Mouse (Mus musculus) spleen, adult 18-20 months (tissue): ENCODE data around the gene Gjd3.
"Not testable (repeated sequence)": the region's sequence is repeated elsewhere in the genome, so short reads cannot be mapped to it uniquely, and the experiment has no call there.

Experiments
- DNase-seq, 2 experiments: peaks; one replicate each; pipeline ENCODE4 v3.0.0; 2022; ENCODE audit warnings: mixed read lengths in 2 of 2

Gene Gjd3

GRCm38 (mm10) chr11:98982773-98983133 lies at the start of gene Gjd3:
Gene Gjd3 (minus strand): TSS chr11:98983016.
- no peak for DNase-seq

DNA sequence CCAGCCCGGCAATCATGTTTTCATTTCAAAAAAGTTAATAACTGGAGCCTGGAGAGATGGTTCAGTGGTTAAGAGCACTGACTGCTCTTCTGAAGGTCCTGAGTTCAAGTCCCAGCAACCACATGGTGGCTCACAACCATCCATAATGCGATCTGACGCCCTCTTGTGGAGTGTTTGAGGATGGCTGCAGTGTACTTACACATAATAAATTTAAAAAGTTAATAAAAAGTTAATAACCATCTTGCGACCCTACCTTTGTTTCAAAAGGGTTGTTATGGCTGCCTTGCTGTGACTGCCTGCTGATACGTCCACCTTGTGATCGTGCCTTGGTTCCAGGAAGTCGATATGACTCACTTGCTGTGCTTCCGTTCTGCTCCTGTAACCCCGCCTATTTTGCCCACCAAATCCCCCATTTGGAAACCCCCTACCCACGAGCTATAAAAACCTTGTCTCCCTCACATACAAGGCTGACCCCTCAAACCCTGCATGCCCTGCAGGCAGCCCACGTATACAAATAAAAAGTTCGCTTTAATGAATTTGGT lies 44.2 kb upstream of the Gjd3 start:
- DNase-seq = no peak

DNA sequence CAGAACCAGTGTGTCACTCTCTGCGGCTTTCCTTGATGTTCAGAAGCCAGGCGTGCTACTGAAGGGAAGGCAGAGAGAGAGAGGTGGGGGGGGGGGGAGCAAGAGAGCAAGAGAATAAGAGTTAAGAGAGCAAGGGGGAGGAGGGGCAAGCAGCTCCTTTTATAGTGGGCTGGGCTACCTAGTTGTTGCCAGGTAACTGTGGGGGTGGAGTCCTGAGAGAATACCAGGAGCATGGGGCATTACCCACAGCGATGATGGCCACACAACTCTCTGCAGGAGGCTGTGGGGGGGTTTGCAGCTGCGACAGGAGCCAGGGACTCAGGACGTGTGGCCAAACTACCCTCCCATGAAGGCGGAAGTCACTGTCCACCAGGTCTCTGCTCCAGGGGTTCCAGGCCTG lies 43.1 kb upstream of the Gjd3 start:
- DNase-seq = no peak

- DNase-seq = no peak
Measured at GRCm38 (mm10) chr11:99024468-99025134, 41.8 kb upstream of the Gjd3 start.

DNA sequence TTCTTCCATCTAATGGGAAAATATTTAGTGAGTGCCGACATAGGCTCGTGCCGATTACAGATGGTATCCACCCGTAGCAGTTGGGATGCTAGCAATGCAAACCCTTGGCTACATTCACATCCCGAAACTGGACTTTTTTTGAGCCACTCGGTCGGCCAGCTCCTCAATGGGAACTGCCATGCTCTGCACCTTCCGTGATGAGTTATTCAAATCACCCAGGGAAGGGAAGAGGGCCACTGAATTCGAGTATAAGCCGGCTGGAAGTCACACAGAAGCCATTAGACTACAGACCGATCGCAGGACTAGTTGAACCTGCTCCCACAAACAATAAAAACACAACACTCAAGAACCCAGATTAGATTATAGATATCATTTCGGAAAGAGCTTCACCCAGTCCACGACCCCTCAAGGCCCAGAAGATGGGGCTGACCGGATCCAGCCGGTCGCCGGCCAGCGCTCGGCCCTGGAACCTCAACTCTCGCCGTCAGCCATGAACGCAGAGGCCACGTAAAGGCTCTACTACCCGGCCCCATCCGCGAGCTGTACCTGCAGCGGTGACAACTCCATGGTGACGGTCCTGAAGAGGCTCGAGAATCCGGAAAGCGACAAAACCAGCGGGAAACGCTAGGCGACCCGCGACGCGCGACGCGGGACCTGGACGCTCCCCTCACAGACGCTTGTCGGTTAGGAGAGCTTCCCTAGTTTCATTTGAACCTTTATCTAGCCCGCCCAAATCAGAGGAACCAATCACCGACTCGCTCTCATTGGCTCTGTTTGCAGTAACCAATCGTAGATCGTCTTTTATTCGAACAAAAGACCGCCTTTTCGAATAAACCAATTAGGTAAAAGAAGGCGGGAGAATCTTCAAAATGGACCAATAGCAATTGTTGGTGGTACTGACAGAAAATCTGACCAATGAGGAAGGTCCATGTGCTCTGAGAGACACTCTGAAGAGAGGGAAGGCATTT lies 41.0 kb upstream of the Gjd3 start, which contains the start of gene Top2a:
Top2a (minus strand) TSS at position 690 of the 968 bp plus-strand sequence.
- peak; percentile 81 to 89 for DNase-seq

- DNase-seq = no peak
Measured at GRCm38 (mm10) chr11:99023094-99023493, 40.3 kb upstream of the Gjd3 start.

- no peak for DNase-seq
Measured at GRCm38 (mm10) chr11:99022384-99022933, 39.6 kb upstream of the Gjd3 start.

DNA sequence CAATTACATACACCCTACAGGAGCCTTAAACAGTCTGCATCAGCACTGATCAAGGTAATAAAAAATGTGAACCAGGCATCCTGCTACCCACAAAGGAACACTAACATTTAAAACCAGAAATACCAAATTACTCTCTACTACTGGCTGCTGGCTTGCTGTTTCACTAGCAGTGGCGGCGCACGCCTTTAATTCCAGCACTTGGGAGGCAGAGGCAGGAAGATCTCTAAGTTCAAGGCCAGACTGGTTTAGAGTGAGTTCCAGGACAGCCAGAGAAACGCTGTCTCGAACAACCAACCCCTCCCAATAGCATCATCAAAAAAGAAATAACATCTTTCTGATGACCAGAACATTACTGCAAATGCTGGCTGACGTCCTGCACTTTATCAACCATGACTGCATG lies 37.0 kb upstream of the Gjd3 start:
- no peak for DNase-seq

DNA sequence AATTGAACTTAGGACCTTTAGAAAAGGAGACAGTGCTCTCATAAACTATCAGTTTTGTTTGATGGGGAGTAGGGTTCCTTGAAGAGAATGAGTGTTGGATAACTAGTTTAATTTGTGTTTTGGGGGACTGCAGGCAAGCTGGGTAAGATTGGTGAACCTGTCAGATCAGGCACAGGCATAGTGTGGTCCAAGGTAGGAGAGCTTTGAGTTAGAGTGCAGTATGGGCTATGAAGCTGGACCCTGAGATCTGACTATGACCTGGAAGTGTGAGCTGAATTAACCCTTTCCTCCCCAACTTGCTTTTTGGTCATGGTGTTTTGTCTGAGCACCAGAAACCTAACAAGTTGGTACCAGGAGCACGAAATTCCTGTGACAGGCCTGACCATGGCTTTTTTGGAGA lies 31.0 kb upstream of the Gjd3 start:
- no peak for DNase-seq

GRCm38 (mm10) chr11:99010706-99011105 lies 27.9 kb upstream of the Gjd3 start:
- DNase-seq = no peak

DNA sequence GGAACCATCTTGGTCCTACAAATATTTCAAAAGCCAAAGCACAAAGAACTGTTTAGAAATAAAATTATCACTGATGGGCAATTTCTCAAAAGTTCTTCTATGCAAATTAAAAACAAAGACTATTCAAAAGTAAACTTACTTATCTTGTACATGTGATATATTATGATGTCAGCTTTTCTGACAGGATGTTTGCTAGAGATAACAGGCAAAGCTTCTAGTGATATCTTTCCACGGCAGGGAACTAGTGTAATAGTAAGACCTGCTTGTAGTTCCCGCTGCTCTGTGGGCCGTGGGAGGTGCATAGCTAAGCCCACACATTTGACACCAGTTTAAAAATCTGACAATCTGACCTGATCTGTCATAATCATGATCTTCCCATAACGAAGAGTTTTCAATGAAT lies 27.3 kb upstream of the Gjd3 start:
- no peak for DNase-seq

DNA sequence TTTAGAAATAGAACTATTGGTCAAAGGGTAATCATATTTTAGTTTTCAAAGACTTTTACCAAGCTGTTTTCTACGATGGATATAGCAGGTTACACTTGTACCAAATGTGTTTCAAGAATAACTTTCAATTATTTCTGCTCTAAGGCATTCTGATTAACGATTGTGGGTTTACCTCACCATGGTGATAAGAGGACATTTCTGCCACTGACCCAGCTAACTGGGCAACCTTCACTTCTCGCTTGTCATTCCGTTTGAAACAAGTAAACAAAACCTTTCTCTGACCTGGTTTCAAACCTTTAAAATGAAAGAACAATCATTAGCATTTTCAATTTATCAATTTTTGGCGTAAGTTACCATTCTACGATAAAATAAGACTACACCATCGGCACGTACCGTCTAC lies 24.0 kb upstream of the Gjd3 start:
- DNase-seq = no peak

- DNase-seq = no peak
Measured at GRCm38 (mm10) chr11:98999243-98999642, 16.4 kb upstream of the Gjd3 start.

- DNase-seq = no peak
Measured at GRCm38 (mm10) chr11:98998776-98999175, 16.0 kb upstream of the Gjd3 start.

- no peak for DNase-seq
Measured at GRCm38 (mm10) chr11:98997659-98998058, 14.8 kb upstream of the Gjd3 start.

- DNase-seq = no peak
Measured at GRCm38 (mm10) chr11:98995987-98996386, 13.2 kb upstream of the Gjd3 start.

GRCm38 (mm10) chr11:98990866-98991265 lies 8.1 kb upstream of the Gjd3 start:
- no peak for DNase-seq

- not testable (repeated sequence) for DNase-seq
Measured at GRCm38 (mm10) chr11:98988260-98988659, 5.4 kb upstream of the Gjd3 start.

DNA sequence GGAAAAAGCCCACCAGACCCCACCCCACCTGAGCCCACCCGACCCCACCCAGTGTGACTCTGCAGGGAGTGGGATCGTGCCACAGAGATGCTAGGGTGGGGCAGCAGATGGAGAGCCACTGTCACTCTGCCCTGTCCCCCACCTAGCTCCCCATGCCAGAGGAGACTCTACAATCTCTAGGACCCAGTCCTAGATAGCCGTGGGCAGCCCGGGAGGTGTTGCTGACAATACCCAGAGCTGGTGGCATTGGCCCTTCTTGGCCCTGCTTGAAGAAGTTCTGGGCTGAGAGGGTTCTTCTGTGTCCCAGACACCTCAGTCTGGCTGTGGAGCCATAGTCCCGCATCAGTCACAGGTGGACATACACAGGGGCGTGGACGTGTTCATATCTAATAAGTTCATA lies 2.7 kb upstream of the Gjd3 start:
- no peak for DNase-seq

GRCm38 (mm10) chr11:98983551-98983950 lies 735 bp upstream of the Gjd3 start:
- no peak for DNase-seq

- DNase-seq = peak in 1 of 2 experiments; percentile 55
Measured at GRCm38 (mm10) chr11:98981997-98982772, 631 bp downstream of the Gjd3 start.

- DNase-seq = no peak
Measured at GRCm38 (mm10) chr11:98981289-98981996, 1.4 kb downstream of the Gjd3 start.
